Mouse (Mus musculus) gastrocnemius, postnatal 10 days (tissue): ENCODE data around the gene Dlst. TPM values are rescaled to one million over a fixed set of nuclear protein-coding genes. Genes with fewer than 3 reads are reported as not detected.

ENCODE experiments used
- DNase-seq: peaks from one replicate; pipeline ENCODE4 v3.0.0; 2021; ENCODE audit warnings: mixed read lengths
- total RNA-seq, 2 experiments: library from RNA; stranded (reverse); gene quantifications; 2 replicates each; pipeline ENCODE4 v1.2.3; 2021

Gene Dlst
- total RNA-seq, 2 experiments from 2014 or later: 284 to 308 TPM

- DNase-seq: no peak
Observed at GRCm38 (mm10) chr12:85182345-85182643, 71.7 kb downstream of the Dlst start.

- no peak for DNase-seq
Observed at GRCm38 (mm10) chr12:85182898-85183297, 72.3 kb downstream of the Dlst start.

GRCm38 (mm10) chr12:85184118-85184517 lies 73.5 kb downstream of the Dlst start:
- DNase-seq: no peak

Other genes starting within 250 kb of the Dlst start
- gene Ltbp2, start 234.3 kb upstream of the Dlst start, total RNA-seq: 1 to 10 TPM; 1.9 to 2.5 TPM
- 10 to 100 TPM; 37.5 to 37.6 TPM for gene Fcf1, start 139.9 kb upstream of the Dlst start, total RNA-seq
- gene Arel1, start 139.9 kb upstream of the Dlst start, total RNA-seq: 10 to 100 TPM; 20.8 to 23.4 TPM
- 10 to 100 TPM; 20.4 to 27.7 TPM for gene Ylpm1, start 114.5 kb upstream of the Dlst start, total RNA-seq
- gene Prox2, start 74 bp upstream of the Dlst start, total RNA-seq: 1 to 10 TPM; 2.6 to 2.9 TPM
- gene Rps6kl1, start 40.4 kb downstream of the Dlst start, total RNA-seq: under 1 TPM; 0.33 to 0.68 TPM
- 1 to 10 TPM; 2.4 to 4.0 TPM for gene Pgf, start 67.0 kb downstream of the Dlst start, total RNA-seq
- gene Eif2b2, start 108.6 kb downstream of the Dlst start, total RNA-seq: 10 to 100 TPM; 76.1 to 95.2 TPM
- 10 to 100 TPM in 1 of 2 experiments, 1 to 10 TPM in 1; 8.7 to 10.8 TPM for gene Mlh3, start 159.8 kb downstream of the Dlst start, total RNA-seq
- gene Acyp1, start 177.6 kb downstream of the Dlst start, total RNA-seq: 10 to 100 TPM; 20.5 to 24.9 TPM
- gene Zc2hc1c, start 177.8 kb downstream of the Dlst start, total RNA-seq: under 1 TPM; 0.63 TPM
- gene Nek9, start 228.5 kb downstream of the Dlst start, total RNA-seq: 10 to 100 TPM; 50.5 to 50.7 TPM